In genomic region chr7:89473442-89473841, GRCm38 (mm10) we compare ENCODE assay signal across 9 mouse cellular contexts. TPM values are rescaled to one million over a fixed set of nuclear protein-coding genes. Genes with fewer than 3 reads are reported as not detected.
DNase-seq lines count a peak whose midpoint lies in the region; TF ChIP-seq lines count a peak whose summit lies in the region.
"Had no signal": no experiment of that assay in that cellular context is flagged by ENCODE, and none has a peak within 500 bp of the region (broad histone marks: within the 10 kb centered on the region; RNA-seq: fewer than 3 reads in every experiment).

No protein-coding gene starts in this region.

- peak; percentile 60 for TF ChIP-seq CTCF in left cerebral cortex, adult 2 months (IDR thresholded peaks at IDR 0.05)

- no peak overlapping the region for H3K27ac ChIP-seq in left cerebral cortex, adult 2 months
- H3K27ac ChIP-seq: embryonic facial prominence, embryonic 12.5 days had no signal

- H3K4me3 ChIP-seq in left cerebral cortex, adult 2 months = no peak overlapping the region
- H3K4me3 ChIP-seq: embryonic facial prominence, embryonic 12.5 days had no signal

- intact Hi-C loops in left cerebral cortex, adult 2 months (cut with DNase I) = loop anchor here (1.0 kb wide), 1 partner anchor 36 kb away; no protein-coding TSS in a partner anchor
- intact Hi-C loops in heart, postnatal 14 days (cut with DNase I) = loop anchor here (1.0 to 5.0 kb wide), 2 partner anchors 35 to 306 kb away; no protein-coding TSS in a partner anchor

- no peak for DNase-seq in left cerebral cortex, adult 2 months (ENCODE audit: extremely low spot score in 1 of 2, low spot score in 2 of 2)
- no peak for DNase-seq in left cerebral cortex, adult 18-20 months (ENCODE audit: low spot score in 2 of 2)
- DNase-seq in ES-CJ7 (ENCODE audit: low read depth, low spot score) = peak; percentile 12
- DNase-seq in ZHBTc4 (ENCODE audit: low read depth, low spot score) = peak; percentile 14
- peak; percentile 29 to 50 for DNase-seq in heart, postnatal 14 days
- DNase-seq in ovary, postnatal 14 days (ENCODE audit: low spot score) = no peak
- no peak for DNase-seq in cerebellum, adult 8-10 months
- DNase-seq in ovary, adult 18-20 months (ENCODE audit: low spot score) = no peak

RNA-seq across cellular contexts. Expression of gene Prss23, which starts 53.5 kb away (rescaled TPM):
- 10 to 100 TPM; 17.4 to 20.6 TPM for total RNA-seq in left cerebral cortex, adult 2 months (2021)
- 10 to 100 TPM; 17.0 to 19.4 TPM for total RNA-seq in left cerebral cortex, adult 18-20 months (2021)
- total RNA-seq in heart, postnatal 14 days (2021) = 10 to 100 TPM; 28.8 to 30.4 TPM

Comparison
In these comparisons a context has a peak if more than half of its experiments do, and no peak if none do; other contexts are left out.
1. DNase-seq: peak in ES-CJ7 (single experiment), ZHBTc4 (single experiment) and heart, postnatal 14 days (2 of 2); none in left cerebral cortex, adult 2 months (0 of 2), left cerebral cortex, adult 18-20 months (0 of 2), ovary, postnatal 14 days (single experiment), cerebellum, adult 8-10 months (single experiment) and ovary, adult 18-20 months (single experiment).